Mouse (Mus musculus): Measurements from ENCODE around the gene Srxn1.
A peak's percentile ranks its signal among the peaks of the same experiment; 100 is the strongest.

Srxn1 gene

DNA sequence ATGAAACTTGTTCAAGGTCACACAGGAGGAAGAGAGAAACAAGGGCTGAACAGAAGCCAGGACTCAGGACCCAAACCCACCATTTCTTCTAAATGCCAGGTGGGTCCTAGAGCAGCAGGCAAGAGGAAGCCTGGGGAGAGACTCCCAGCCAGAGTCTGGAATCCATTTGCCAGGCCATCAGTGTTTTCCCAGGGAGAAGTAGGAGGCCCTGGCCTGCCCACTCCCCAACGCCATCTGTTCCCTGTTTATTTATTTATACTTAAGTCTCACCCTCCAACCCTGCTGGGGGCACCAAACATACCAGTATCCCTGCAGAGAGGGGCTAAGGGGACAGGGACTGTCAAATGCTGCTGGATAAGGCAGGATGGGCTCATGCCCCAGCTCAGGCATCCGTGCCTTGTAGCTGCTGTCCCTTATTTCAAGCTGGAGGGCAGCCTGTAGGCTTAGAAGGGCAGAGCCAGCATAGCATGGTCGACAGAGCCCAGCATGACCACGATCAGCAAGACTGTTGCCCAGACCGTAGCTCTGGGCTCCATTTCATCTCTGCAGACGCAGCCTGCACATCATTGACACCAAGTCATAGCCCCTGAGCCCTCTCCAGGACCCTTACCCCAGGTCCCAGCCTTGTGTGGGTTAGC, 14.0 kb downstream of the Srxn1 start:
- peak; percentile 31 for DNase-seq (ENCODE audit: extremely low spot score)

DNA sequence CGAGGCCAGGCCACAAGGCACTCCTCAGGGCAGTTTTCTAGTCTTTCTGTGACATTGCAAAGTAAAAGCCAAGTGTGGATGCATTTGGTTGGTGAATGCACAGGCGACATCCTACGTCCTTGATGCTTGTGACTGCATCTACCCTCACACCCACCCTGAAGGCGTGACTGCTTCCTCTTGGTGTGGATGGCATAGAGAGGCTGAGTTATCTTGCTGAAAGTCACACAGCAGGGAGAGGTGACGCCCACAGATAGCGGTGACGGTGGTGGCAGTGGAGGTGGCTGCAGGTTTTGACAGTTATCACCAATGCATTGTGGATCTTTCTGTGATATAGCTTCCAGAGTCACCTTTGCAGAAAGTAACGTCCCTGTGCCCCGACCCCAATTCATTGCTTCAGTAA, 17.6 kb downstream of the Srxn1 start:
- no peak for DNase-seq (ENCODE audit: extremely low spot score)

DNA sequence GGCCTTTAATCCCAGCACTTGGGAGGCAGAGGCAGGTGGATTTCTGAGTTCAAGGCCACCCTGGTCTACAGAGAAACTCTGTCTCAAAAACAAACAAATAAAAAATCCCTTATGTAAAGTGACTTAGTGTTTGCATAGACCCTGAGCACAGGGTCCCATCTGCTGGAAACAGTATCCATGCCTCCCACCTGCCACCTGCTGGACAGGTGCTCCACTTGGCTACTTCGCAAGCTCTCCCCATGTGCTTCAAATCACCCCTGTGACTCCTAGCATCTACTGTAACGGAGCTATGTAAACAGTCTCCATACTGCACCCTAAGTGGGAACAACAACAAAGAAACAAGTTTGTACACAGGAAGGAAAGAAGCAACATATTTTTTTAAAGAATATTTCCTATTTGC, 23.3 kb downstream of the Srxn1 start:
- DNase-seq (ENCODE audit: extremely low spot score) = no peak

DNA sequence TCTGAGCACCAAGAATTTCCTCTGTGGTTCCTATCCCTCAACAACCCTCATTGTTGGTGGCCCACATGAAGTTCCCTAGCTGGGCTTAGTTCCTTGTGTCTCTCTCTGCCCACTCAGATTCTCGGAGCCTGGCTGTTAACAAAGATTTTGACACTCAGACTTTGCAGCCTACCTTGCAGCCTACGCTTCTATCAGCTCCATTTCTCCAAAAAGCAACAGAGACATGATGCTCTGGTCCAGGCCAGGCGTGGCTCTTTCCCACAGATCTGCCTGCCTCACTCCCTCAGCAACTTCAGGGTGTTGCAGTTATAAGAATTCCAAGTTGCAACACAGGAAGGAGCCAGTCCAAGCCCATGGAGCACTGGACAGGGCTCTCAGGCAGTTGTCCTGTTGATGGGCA, 24.5 kb downstream of the Srxn1 start:
- DNase-seq (ENCODE audit: extremely low spot score) = no peak

DNA sequence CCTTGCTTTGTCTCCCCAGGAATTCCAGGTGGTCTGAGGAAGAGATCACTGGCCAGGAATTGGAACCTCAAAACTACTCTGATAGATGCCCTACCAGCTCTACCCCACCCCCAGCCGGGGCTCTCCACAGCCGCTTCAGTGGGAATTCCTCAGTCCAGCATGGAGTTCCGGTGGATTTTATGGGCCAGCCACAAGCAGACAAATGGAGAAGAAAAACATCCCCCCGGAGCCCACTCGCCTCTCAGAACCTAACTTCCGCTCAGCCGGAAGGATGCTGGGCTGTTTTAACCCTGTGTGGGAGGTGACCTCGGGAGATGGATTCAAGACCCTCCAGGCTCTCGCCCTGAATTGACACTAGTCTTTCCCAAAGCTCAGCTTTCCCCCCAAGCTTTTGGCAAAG, 26.7 kb downstream of the Srxn1 start:
- DNase-seq (ENCODE audit: extremely low spot score) = no peak

DNA sequence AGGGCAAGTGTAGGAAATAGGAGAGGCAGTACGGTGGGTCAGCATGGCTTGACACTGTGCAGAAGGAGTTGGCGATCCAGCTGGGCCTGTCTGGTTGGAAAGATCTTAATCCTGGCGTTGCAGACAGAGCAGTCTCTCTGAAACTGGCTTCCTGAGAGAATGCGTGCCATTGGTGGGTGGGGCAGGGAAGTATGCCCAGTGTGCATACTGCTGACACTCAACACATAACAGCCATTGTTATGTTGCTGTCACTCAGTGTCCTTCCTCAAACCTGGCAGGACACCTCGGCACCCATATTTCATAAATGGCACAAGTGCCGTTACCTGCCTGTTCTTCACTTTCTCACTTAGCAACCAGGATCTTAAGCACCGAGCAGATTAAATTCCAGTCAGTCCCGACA, 27.4 kb downstream of the Srxn1 start:
- no peak for DNase-seq (ENCODE audit: extremely low spot score)

DNA sequence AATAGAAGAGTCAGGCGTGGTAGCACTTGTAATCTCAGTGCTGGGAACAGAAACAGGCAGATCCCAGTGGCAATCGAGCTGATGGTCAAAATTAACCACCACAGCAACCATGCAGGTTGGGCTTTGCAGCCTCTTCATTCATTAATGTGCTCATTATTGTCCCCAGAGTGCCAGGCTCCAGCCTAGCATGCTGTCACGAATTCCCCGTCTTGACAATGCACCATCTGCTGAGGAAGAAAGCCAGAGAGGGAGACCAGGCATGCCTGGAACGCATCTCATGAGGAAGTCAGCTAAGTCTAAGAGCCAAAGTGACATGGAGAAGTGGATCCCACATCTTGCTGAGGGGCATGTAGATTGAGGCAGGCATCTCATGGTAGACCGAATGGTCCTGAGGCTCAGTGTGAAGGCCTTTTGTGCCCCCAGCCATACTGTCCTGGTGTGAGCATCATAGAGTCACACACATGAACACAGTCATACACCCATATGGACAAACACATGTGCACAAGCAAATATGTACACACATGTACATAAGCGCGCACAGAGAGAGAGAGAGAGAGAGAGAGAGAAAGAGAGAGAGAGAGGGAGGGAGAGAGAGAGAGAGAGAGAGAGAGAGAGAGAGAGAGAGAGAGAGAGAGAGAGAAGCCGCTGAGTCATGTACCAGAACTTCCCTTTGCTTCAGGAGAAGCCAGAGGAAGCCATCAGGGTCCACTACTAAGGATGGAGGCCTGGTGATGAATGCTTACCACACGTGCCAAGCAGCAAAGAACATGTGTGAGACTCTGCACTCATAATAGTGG, 34.1 kb downstream of the Srxn1 start:
- no peak for DNase-seq (ENCODE audit: extremely low spot score)

DNA sequence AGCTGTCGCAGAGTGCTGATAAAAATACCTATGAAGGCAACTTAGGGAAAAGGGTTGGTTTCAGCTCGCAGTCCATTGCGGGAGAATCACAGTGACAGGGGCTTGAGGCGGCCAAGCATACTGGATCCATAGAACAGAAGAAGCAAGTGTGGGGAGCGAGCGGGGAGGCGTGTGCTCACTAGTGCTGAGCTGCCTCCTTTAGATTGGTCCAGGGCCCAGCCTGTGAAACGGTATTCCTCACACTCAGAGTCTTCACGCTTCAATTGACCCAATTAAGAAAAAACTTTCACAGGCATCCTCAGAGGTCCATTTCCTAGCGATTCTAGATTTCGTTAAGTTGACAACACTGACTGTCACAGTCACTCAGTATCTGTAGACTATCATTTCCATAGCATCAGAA, 35.6 kb downstream of the Srxn1 start:
- DNase-seq (ENCODE audit: extremely low spot score) = no peak

DNA sequence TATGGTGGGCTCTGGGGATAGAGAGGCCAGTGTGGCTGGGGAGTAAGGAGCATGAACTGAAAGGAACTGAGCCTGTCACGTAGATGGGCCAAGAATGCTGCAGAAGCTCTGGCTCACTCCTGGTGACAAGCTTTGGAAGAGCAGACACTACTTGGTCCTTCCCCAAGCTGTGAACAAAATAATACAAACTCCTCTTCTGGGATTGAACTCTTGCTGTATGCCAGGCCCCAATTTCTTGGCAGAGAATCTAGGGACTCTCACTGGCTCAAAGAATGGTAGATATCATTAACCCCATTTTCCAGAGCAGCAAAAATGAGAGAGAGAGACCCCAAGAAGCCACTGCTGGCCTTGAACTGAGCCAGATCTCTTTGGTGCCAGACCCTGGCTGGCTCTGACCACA, 36.2 kb downstream of the Srxn1 start:
- DNase-seq (ENCODE audit: extremely low spot score) = no peak

DNA sequence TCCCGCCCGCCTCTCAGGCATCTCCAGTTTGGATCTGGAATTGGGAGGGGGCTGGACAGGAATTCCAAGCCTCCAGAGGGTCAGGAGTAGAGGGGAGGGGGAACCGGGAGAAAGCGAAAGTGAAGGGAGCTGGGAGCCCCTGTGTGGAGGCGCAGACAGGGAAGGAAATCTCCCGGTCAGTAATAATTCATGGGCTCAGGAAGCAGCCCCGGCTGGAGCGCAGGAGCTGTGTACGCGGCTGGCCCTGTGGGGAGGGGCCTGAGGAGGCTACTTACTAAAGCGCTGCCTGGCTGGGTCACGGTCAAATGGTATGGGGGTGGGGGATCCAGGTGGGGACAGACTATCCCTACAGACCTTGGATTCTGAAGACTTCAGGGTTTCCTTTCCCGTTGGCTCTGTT, 36.7 kb downstream of the Srxn1 start:
- DNase-seq (ENCODE audit: extremely low spot score) = peak; percentile 66

DNA sequence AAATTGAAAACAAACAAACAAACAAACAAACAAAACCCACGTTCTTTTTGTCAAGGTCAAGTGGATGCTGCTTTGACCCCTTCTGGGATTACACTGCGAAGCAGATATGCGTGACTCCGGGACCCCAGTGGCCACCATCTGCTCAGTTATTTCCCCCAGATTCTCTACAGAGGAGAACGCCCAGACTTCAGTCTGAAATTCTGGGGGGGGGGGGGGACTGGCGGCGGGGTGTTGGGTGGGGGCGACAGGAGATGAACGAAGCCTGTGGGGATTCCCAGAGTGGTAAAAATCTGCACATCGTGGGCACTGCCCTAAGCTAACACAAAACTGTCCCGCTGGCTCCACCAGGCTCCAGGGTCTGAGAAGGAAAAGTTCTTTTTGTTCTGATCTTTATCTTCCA, 37.3 kb downstream of the Srxn1 start:
- DNase-seq (ENCODE audit: extremely low spot score) = no peak

DNA sequence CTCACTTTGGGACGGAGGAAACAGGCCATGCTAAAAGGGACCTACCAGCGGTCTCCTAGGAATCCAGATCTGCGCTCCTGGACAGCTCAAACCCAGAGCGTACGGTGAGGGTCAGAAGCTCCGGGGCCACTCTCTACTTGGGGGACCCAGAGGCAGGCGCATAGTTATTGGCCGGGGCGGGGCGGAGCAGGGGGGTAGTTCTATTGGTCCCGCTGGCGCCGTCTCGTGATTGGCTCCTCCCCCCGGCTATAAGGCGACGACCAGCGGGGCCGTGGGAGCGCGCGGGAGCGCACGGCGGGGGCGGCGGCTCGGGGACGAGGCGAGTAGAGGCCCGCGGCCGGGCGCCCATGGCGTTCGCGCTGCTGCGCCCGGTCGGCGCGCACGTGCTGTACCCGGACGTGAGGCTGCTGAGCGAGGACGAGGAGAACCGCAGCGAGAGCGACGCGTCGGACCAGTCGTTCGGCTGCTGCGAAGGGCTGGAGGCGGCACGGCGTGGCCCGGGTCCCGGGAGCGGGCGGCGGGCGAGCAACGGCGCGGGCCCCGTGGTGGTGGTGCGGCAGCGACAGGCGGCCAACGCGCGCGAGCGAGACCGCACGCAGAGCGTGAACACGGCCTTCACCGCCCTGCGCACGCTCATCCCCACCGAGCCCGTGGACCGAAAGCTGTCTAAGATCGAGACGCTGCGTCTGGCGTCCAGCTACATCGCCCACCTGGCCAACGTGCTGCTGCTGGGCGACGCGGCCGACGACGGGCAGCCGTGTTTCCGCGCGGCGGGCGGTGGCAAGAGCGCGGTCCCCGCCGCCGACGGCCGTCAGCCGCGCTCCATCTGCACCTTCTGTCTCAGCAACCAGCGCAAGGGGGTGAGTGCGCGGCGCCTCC, 38.2 kb downstream of the Srxn1 start, which contains the start of gene Tcf15:
Tcf15 (plus strand) TSS at position 283 of the 879 bp plus-strand sequence.
- DNase-seq (ENCODE audit: extremely low spot score) = peak; percentile 76

DNA sequence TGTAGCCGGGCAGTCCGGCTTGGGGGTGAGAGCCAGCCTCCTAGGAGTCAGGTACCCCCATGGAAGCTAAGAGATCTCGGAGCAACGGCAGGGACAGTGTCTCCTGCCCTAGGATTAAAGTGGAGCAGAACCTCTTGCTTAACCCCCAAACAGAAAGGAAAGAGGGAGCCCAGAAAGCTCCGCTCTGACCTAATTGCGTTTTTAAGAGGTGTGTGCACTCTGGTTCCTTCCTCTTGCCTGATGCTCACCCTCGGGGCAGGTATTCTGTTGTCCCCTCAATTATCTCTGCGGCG, 38.8 kb downstream of the Srxn1 start:
- DNase-seq (ENCODE audit: extremely low spot score) = no peak

DNA sequence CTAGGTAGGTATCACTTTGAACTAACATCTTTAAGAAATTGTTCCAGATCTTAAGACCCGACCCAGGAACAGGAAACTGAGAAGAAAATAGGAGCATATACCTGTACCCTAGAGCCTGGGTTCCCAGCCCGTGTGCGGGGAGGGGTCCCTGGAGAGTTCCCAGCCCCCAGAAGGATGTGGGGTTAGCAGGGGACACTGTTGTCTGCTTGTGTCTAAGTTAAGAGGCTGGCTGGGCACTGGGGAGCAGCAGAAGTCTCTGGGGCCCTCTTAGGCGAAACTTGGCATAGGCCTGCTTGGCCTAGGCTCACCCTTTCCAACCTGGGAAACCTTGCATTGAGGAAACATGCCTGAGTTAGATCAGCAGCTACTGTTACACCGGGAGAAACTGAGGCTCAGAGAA, 39.2 kb downstream of the Srxn1 start:
- DNase-seq (ENCODE audit: extremely low spot score) = no peak

DNA sequence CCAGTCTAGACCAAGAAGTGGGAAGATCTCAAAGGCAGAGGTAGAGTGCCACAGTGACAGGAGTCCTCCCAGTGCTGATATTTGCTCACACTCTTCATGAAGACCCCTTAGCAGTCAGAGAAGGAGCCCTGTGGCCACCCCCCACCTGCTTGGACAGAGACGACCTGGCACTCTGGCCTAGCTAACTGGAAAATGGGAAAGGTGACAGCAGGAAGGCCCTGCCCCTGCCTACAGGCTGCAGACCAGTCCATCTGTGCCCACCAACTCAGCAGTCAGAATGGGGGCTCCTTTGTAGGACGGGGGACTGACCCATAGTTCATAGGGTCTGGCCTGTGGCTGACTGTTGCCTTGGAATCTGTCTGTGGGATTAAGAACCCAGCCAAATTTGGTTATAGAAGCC, 40.4 kb downstream of the Srxn1 start:
- no peak for DNase-seq (ENCODE audit: extremely low spot score)

DNA sequence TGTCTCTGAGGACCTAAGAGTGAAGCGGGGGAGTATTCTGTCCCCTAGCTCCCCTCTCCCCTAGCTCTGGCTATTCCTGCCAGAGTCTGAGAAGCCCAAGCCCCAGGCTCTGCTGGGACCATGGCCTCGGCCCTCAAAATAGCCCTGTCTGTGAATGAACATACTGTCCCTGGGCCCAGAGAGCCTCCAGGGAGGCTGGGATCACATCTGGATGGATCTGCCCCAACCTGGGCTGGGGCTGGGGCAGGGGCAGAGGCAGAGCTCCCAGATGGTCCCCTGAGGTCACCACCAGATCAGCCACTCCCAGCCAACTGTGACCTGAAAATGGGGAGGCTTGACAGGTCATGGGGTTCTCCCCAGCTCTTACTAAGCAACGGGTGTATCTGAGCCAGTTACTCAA, 41.8 kb downstream of the Srxn1 start:
- DNase-seq (ENCODE audit: extremely low spot score) = no peak

DNA sequence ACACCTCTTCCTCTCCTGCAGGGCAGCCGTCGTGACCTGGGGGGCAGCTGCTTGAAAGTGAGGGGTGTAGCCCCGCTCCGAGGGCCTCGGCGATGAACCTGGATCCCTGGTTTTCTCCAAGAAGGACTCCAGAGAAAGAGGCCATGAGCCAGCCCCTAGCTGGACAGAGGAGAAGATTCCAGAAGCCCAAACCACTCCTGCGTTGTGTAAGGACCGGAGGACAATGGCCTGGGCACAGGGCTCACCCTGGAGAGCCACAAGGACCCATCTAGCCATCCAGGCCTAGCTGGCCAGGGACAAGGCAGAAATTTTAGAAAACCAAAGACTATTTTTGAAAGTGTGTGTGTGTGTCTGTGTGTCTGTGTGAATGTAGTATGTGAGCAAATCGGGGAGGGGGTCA, 43.4 kb downstream of the Srxn1 start:
- DNase-seq (ENCODE audit: extremely low spot score) = no peak

DNA sequence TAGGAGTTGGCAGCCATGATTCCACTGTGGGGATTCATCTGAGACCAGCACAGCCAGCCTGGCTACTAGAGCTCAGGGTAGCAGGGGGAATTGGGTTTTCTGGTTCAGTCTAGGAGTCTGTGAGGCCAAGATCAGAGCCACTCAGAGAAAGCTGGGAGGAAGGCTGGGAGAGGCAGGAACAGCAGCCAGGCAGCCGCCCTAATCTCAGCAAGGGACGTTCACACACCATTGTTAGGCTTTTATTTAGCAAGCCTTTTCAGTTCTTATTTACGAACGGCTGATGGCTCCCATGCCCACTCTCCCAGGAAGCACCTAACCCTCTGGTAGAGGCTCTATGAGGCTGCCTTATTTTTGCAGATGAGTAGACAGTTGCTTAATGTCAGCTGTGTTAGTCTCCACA, 44.6 kb downstream of the Srxn1 start:
- no peak for DNase-seq (ENCODE audit: extremely low spot score)

DNA sequence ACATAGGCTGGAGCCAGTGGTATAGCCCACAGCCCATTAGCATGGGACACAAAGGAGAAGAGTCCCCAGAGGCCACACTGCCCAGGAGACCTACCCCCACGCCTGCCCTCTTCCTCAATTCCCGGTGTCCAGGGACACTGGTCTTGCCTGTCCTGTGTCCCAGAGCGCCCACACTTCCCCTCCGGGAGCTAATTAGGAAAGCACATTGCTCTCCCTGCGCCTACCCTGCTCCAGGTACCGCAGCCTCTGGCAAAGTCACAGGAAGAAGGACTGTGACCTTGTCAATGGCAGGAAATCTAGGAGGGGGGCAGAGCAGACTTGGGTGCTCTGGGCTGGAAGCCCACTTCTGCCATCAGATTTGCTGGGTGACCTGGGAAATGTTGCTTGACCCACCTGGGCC, 45.1 kb downstream of the Srxn1 start:
- no peak for DNase-seq (ENCODE audit: extremely low spot score)

DNA sequence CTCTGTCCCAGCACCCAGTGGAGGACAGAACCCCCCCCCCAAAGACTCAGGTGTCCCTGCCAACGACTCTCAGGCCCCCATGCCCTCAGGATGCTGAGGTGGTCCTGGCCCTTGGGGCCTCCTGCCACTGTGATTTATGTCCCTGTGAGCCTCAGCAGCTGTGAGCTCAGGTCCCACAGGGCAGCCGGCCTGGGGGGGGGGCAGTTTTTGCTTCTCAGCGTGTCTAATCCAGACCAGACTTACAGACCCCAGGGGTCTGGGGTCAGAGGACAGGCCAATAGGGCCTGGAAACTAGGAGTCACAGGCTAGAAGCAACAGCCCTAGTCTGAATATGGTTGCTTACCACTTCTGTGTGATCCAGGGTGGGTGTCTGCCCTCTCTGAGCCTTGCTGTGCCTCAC, 48.0 kb downstream of the Srxn1 start:
- peak; percentile 37 for DNase-seq (ENCODE audit: extremely low spot score)

DNA sequence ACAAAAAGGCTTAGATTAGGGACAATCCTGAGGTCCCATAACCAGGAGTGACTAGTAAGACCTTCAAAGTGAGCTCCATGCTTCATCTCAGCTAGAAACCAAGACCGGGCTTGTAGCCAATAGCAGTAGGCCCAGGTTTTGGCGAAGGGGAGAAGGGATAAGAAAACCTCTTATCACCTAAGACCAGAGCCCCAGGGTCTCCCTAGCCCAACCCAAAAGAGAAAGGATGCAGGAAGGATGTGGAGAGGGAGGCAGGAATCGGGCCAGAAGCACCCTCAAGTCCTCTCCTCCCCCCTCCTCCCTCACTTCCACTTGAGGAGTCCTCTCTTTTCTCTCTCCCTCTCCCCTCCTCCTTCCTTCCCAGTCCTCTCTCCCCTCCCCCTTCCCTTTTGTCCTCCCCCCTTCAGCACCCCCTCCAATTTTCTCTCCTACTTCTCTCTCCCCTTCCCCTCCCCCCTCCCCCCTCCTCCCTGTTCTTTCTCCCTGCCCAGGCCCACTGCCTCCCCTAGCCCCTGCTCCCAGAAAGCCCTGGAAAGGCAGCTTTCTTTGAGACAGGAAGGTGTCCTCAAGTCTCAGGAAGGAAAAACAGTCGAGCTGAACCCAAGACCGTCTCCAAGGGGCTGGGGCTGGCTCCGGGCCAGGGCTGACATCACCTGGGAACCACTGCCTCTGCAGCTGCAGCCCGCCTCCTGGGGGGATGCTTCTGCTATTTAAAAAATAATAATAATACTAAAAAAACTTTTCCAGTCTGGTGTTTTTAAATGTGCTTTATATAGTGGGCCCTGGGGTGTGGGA, 50.3 kb downstream of the Srxn1 start:
- DNase-seq (ENCODE audit: extremely low spot score) = no peak

DNA sequence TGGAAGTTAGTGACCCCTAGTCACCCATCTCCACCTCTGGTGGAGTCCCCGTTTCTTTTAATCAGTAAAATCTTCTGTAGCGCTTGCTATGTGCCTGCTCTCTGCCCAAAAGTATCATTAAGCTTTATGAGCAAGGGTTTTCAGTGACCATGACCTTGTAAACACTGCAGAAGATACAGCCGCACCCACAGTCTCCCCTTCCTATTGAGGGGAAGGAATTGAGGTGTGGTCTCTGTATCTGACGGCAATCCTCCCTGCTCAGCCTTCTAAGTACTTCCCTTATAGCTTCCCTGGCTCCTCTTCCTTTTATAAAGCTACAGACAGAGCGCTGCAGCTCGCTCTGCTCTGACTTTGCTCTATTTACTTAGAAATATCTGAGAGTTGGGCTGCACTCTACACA, 51.2 kb downstream of the Srxn1 start:
- DNase-seq (ENCODE audit: extremely low spot score) = no peak

Measured in embryo, embryonic 9.5 days (tissue).